Mouse (Mus musculus) adrenal gland, postnatal 4 days (tissue): ENCODE measurements around the gene Ptprj. TPM values are rescaled to one million over a fixed set of nuclear protein-coding genes. Genes with fewer than 3 reads are reported as not detected.
A peak's percentile ranks its signal among the peaks of the same experiment; 100 is the strongest.

Experiments
- DNase-seq, 2 experiments: peaks; one replicate each; pipeline ENCODE4 v3.0.0; 2021 to 2022; ENCODE audit warnings: low spot score in 2 of 2, mixed read lengths in 2 of 2
- long read RNA-seq, 2 experiments: library from polyadenylated mRNA; stranded (forward); transcript quantifications; one replicate each; pipeline ENCODE4 v2.0.0; 2021
- total RNA-seq, 2 experiments: library from RNA; stranded (reverse); gene quantifications; 2 replicates each; pipeline ENCODE4 v1.2.3; 2021

The Ptprj gene
- total RNA-seq, result 10 to 100 TPM; 31.3 to 32.4 TPM
- long read RNA-seq, experiment 1, partial matches to known transcripts, result 0 of 6 reads
- long read RNA-seq, experiment 1, other reads (novel, unspliced or antisense), result 6 of 6 reads
- long read RNA-seq, experiment 2, partial matches to known transcripts, result 0 of 4 reads
- long read RNA-seq, experiment 2, other reads (novel, unspliced or antisense), result 4 of 4 reads

- DNase-seq, result peak; percentile 31 to 40
Observed at GRCm38 (mm10) chr2:90580236-90581005, at the start of gene Ptprj. Gene Ptprj (minus strand): TSS chr2:90580647.

GRCm38 (mm10) chr2:90629552-90629951, 49.1 kb upstream of the Ptprj start:
- no peak for DNase-seq

DNA sequence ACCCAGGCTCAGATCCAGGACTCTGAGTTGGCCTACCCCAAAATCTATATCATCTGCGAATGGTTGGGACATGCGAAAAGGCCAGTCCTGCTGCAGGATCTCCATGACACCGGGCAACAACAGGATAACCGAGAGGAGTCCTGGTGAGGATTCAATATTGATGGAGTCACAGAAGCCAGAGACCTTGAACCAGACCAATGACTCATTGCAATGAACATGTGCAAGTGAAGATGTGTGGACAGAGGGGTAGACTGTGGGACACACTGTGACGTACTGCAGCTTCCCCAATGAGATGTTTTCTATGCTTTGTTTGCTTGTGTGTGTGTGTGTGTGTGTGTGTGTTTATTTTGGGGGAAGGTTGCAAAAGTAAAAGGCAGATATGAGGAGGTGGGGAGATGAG, 47.8 kb upstream of the Ptprj start:
- no peak for DNase-seq

DNA sequence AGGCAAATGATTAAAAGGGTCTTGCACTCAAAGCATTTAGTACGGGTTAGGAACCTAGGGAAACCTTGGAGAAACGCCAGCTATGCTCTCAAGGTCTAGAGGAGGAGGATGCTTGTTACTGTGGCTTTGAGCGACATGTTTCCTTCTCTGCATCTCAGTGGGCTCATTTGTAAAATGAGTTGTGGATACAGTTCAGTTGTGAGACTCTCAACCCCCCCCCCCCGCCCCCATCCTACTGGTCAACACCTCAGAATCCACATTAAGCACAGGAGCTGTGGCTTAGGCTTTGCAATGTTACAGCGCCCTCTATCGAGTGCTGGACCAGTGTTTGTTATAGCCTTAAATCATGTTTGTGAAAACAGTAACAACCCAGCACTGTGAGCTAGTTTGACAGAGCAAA, 44.5 kb upstream of the Ptprj start:
- DNase-seq, result peak in 1 of 2 experiments; percentile 28

GRCm38 (mm10) chr2:90624339-90624738, 43.9 kb upstream of the Ptprj start:
- no peak for DNase-seq

GRCm38 (mm10) chr2:90620815-90621214, 40.4 kb upstream of the Ptprj start:
- DNase-seq, result no peak

DNA sequence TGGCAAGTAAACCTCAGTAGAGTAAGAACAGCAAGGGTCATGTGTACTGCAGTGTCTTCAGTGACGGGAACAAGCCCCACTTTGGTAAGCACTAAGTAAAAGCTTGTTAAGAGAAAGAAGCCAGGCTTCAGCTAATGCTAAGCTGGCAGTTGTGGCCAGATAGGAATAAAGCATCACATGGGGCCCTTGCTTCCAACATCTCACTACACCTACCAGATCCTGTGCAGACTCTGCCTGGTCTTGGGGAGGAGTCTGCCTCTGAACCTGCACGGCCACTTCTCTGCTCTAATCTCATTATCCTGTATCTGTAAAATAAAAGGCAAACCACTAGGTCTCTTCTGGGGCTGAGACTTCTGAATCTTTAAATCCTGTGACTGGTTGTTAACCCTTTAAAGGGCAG, 39.2 kb upstream of the Ptprj start:
- no peak for DNase-seq

DNA sequence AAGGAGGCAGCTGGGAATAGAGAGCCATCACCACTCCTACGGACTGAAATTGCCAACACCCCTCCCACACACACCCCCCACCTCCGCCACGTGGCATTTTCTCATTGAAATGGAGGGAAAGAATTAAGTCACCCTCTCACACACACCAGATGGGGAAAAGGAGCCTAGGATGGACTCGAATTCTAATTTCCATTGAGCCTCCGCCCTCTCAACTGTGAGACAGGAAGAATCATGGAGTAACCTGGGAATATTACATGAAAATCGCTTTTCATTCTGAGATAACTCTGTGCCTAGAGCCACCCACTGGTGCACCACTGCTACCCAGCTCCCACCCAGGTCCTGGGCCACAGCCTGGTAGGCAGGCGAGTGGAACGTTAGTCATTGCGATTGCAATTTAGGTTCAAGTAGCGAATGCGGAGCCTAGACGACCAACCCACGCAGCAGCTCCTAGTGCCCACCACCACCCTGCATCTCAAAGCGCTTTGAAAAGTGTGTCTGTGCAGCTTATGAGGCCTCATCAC, 34.3 kb upstream of the Ptprj start:
- DNase-seq, result no peak

- no peak for DNase-seq
Observed at GRCm38 (mm10) chr2:90613591-90613990, 33.1 kb upstream of the Ptprj start.

DNA sequence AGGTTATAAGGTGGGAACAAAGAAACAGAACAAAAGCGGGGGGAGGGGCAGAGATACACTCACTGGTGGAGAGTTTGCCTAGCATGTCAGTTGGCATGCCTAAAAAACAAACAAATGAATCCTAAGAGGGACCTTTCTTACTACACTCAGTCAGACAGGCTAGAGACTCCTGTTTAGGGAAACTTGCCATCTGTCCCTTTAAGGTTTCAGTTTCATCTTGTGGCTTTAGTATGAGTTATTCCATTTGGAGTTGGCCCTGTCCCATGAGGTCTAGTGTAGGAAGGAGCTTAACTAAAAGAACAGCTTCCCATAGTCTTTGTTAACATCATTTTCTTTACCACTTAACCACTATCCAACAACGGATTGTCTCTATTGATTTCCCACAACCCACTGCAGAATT, 32.6 kb upstream of the Ptprj start:
- DNase-seq, result no peak

DNA sequence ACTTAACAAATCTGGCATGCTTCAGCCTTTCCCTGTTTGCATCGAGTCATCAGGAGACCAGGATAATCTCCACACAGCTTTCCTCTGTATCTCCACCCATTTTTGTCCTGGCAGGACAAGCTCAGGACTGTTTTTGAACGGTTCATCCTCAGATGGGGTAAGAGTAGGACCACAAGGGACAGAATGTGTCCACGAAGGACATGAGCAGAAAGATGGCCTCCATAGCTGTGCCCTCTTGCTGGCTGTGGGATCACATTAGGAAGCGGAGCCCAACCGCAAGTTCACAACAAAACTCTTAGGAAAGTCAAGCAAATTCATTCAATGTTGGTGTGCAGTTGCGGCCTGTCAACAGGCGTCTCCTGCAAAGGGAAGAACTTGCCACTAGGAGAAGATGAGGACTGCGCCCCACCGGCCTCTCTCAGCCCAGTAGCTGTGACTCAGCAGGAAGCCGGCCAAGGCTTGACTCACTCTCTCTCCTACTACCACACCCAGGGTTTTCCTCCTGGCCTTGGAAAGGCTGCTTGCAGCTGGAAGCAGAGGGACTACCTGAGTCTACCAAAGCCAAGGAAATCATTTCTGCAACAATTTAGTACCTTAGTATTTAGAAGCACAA, 31.6 kb upstream of the Ptprj start:
- DNase-seq, result peak; percentile 26 to 53

DNA sequence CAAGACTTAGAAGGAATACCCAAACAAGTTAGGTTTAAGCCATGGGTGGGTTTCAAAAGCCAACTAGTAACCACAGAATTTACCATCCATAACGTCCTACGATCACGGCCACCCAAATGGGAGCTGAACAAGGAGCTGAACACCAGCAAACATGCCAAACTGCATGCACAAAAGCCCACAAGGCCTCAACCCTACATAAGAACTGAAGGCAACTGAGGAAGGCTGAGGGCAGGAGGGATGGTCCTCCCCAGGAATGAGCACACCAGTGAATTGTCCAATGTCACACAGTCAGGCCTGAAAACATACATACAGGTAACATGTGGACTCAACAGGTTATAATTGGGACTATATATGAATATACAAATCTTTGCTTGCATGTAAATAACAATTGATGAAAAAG, 20.6 kb upstream of the Ptprj start:
- no peak for DNase-seq

- no peak for DNase-seq
Observed at GRCm38 (mm10) chr2:90588141-90588540, 7.7 kb upstream of the Ptprj start.

GRCm38 (mm10) chr2:90584506-90584905, 4.1 kb upstream of the Ptprj start:
- no peak for DNase-seq

DNA sequence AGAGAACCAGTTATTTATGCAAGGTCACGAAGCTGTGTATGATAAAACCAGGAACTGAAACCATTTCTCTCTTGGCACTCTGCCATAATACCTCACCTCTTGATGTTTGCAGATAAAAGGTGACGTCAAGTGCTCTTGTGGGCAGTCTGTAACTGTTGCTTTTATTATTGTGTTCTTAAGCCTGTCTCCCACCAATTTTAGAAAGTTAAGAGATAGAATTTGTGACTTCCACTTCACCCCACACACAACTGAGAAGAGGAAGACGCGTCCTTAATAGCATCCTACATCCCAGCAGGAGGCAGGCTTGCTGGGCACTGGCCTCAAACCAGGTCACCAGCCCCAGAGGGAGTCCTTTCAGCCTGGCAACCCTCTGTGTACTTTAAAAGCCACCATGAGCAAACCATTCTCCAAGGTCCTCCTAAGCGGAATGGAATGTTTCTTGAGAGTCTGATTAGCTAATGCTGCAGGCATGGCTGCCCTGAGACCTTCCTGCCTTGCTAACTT, 3.2 kb upstream of the Ptprj start:
- no peak for DNase-seq

DNA sequence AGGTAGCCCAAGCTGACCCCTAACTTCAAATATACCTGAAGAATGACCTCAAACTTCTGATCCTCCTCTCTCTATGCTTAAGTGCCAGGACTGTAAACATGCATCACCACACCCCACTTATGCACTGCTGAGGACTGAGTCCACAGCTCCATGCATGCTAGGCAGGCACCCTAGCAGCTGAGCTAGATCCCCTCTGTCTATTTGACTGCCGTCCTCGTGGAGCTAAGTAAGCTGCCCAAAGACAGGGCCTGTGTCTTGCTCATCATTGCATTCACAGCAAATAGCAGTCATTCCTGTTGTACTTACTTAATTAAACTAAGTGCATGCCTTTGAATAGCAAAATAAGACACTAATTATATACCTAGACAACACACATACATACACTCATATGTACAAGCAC, 2.4 kb upstream of the Ptprj start:
- no peak for DNase-seq

GRCm38 (mm10) chr2:90582311-90582710, 1.9 kb upstream of the Ptprj start:
- DNase-seq, result no peak

GRCm38 (mm10) chr2:90581796-90582125, 1.3 kb upstream of the Ptprj start:
- DNase-seq, result no peak

GRCm38 (mm10) chr2:90581006-90581795, 754 bp upstream of the Ptprj start:
- DNase-seq, result no peak

DNA sequence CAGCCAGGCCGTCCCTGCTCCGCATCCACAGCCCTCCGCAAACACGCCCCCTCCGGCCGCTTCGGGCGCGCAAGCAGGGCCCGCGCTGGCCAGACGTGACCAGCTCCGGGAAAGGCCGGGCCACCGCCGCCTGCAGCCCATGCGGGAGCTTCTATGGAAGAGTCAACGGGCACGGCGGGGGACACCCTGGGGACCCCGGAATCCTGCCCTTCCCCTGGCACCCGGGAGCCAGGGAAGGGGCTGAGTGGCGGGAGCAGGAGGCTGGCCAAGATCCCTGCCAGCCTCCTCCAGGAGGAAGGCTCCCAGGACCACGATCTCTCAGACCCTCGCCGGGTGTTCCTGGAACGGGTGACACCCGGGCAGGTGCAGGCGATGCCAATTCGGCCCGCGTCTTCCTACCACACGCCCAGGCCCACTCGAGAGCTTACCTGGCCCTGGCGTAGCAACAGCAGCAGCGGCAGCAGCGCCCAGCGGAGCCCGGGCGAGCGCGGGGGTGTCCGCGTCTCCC, 665 bp downstream of the Ptprj start:
- peak; percentile 27 to 40 for DNase-seq

DNA sequence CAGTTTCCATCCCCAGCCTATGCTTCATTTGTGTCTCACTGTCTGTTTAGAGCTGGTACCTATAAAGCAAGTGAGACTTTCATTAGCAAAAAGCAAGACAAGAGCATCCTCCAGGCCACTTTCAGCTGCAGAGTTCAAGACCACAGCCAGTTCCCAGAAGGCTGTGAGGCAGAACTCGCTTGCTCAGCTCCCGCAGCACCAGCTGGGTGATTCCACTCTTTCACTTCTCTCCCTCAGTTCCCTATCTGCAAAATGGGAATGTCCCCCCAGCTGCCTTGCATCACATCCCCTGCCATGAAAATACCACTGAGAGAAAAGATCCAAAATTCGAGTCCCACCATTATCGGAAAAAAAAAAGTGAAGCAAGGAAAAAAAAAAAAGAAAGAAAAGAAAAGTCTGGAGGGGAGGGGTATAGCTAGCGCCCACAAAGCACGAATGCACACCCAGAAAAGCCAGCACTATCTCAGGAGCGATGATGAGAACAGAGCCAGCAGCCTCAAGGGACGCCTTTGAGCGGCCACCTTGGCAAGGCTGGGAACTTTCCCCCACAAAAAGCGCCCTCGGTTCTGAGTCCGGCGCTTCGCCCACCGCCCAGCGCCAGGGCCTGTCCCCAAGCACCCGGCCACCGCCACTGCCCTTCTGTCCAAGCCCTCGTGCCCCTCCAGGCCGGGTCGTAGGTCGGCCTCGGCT, 1.3 kb downstream of the Ptprj start:
- no peak for DNase-seq
